Mouse (Mus musculus) adrenal gland, postnatal 10 days (tissue): ENCODE measurements around the gene Reps1. TPM values are rescaled to one million over a fixed set of nuclear protein-coding genes. Genes with fewer than 3 reads are reported as not detected.
A peak's percentile ranks its signal among the peaks of the same experiment; 100 is the strongest.

ENCODE experiments used
- DNase-seq: peaks from one replicate; pipeline ENCODE4 v3.0.0; 2021; ENCODE audit warnings: mixed read lengths
- total RNA-seq, 2 experiments: library from RNA; stranded (reverse); gene quantifications; 2 replicates each; pipeline ENCODE4 v1.2.3; 2021

Reps1 gene
- total RNA-seq, 2 experiments from 2014 or later: 32.3 to 39.3 TPM

DNA sequence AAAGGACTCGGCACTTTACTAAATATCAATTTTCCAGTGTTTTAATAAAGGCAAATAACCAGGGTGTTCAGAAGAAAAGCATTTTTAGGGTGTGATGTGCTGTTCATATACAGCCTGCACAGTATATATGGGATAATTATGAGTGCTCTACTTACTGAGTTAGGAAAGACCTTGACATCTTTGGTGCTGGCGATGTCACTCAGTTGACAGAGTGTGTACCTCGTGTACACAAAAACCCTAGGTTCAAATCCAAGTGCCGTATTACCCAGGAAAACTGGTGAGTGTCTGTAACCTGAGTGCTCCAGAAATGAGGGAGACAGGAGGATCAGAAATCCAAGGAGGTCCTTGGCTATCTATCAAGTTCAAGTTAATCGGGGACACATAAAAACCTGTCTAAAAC is 84.0 kb downstream of the Reps1 start:
- DNase-seq: no peak

GRCm38 (mm10) chr10:18141389-18141788 is 85.7 kb downstream of the Reps1 start:
- peak; percentile 63 for DNase-seq

DNA sequence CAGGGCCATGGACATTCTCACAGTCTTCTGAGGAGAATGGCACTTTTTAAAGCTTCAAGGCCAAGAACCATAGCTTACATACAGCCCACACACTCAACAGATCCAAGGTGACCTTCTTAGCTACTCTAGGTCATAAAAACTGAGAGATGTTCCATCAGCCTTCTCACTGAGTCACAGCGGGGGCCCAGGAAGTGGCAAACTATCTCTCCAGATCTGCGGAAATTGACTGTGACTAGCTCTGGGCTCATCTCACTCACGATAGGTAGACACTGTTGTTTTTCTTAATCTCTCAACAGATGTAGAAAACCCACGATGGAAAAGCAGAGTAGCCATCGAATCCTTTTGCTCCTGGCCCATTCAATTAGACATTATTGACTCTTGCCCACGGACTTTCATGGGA is 86.6 kb downstream of the Reps1 start:
- no peak for DNase-seq

- DNase-seq: no peak
These were observed 91.6 kb downstream of the Reps1 start for GRCm38 (mm10) chr10:18147224-18147623.

DNA sequence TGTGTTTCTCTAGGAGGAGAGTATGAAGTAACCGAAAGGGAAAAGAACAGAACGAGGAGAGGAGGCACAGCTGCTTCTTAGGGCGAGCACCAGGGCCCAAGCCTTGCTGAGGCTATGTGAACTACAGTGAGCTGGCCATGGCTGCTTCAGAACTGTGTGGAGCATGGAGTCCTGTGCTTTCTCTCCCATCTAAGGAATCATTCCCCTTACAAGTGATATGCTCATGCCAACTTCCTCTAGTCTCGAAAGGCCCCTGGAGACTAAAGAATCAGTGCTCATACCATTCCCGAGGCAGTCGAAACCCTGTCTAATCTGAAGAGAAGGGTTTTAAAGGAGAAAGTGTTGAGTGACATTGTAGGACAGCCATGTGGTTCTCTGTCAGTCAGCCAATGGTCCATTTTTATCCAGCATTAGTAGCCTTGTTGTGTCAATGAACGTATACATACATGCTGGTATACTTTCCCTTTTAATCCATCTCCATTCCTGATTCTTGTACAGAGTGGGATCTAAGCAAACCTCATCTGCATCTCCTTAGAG is 106.8 kb downstream of the Reps1 start:
- DNase-seq: no peak

Other genes starting within 250 kb of the Reps1 start
- 10 to 100 TPM; 31.8 to 35.7 TPM for gene Heca, start 107.8 kb upstream of the Reps1 start, total RNA-seq
- 10 to 100 TPM; 31.0 to 40.1 TPM for gene Abracl, start 32.6 kb upstream of the Reps1 start, total RNA-seq
- gene Ect2l, start 155.0 kb downstream of the Reps1 start, total RNA-seq: not detected
- gene Ccdc28a, start 179.1 kb downstream of the Reps1 start, total RNA-seq: 1 to 10 TPM; 8.0 to 9.8 TPM